Mouse (Mus musculus): ENCODE data around the gene Tpcn2.

Gene Tpcn2

DNA sequence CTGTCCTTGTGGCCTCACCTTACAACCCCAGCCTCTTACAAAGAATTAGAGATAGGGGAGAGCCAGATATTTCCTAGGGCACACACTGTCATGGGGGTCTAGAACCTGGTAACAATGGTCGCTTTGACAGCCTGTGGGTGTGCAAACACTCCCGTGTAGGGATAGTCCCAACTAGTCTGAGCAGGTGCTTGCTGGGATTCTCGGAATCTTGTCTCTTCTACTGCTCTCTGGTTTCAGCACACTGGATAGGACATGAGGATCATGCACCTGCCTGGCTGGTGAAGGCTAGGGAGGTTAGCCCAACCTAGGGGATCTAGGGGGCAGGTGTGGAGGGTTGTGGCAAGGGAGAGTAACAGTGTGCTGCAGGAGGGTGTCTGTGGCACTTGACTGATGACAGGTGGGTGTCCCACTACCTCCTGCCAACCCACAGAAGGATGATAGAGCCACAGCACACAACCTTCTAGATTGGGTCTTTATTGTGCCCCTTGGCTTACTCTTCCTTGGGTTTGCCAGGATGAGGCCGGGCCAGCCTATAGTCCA lies 78.4 kb downstream of the Tpcn2 start:
- no peak for DNase-seq (ENCODE audit: low spot score)

DNA sequence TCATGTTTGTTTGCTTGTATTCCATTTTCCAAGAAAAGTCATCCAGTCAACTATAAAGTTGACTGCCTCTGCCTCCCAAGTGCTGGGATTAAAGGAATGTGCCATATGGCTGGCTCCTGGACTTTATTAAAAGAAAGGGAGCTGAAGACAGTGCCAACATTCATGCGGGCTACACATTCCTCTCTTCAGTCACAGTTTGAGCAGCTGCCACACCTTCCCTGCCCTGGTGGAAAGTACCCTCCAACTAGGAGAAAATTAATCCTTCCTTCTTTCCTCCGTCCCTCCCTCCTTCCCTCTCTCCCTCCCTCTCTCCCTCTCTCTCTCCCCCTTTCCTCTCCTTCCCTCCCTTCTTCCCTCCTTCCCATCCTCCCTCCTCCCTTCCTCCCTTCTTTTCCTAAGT lies 84.1 kb downstream of the Tpcn2 start:
- DNase-seq (ENCODE audit: low spot score), result no peak

DNA sequence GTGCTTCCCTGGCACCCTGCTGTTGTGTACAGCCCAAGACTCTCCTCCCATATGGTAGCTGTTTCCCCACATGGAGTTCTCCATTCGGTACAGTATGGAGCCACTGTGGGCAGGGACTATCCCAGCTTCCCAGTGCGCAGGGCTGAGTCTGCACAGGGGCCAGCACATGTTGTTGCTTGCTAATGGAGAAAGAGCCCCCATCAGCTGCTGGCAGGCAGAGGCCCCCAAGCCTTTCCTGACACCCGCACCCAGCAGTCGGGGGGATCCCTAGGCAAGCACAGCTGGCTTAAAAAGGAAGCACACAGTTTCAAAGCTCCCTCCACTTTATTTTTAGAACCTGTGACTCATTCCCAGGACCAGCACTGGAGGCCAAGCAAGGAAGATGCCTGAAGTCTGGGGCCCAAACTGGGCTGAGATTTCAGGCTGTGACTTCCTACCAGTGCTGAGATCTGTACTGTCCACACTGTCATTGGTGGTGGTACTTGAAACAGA lies 85.5 kb downstream of the Tpcn2 start:
- no peak for DNase-seq (ENCODE audit: low spot score)

DNA sequence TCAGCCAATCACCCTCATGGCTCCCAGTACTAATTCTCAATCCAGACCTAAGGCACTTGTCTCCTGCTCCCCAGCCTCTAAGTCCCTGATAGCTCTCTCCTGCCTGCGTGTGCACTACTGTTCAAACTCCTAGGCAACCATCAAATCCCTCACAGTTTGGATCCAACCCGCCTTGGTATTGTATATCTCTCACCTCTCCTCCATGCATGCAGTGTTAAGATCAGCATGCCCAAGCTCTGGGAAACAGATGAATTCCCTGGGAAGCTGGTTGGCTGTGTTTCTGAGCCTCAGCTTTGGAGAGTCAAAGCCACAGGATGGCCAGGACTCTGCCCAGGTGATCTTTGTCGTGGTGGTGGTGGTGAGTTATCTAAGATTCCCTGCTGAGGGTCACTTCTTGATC lies 86.1 kb downstream of the Tpcn2 start:
- DNase-seq (ENCODE audit: low spot score), result no peak

DNA sequence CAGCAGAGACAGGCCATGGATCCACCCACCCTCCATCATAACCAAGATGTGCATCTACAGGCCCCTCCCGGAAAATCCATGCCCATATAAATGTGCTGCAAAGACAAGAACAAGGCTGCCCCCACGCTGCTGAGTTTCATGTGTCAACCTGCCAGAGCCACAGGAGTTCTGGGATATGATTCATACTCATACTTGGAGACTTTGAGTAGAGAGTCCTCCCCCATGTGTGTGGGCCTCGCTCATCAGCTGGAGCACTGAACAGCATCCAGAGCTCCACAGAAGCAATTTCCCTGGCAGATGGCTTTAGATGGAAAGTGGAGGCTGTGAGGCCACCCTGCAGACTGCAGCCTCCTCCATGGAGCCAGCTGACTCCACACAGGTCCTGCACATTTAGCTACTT lies 86.8 kb downstream of the Tpcn2 start:
- no peak for DNase-seq (ENCODE audit: low spot score)

DNA sequence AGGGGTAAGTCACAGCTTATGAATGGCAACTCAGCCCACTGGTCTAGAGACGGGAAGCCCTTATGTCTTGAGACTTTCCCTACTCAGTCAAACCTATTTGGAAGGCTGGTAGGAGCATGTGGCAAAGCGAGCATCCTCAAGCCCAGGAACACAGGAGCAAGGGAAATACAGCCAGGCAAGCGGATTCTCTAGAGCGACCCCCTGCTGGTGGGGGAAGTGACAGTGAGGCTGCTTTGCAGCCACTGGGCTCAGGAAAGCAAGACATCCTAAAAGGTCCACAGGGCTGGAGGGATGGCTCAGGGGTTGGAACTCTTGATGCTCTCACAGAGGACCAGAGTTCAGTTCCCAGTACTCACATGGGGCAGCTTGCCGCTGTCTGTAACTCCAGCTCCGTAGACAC lies 87.5 kb downstream of the Tpcn2 start:
- DNase-seq (ENCODE audit: low spot score), result no peak

DNA sequence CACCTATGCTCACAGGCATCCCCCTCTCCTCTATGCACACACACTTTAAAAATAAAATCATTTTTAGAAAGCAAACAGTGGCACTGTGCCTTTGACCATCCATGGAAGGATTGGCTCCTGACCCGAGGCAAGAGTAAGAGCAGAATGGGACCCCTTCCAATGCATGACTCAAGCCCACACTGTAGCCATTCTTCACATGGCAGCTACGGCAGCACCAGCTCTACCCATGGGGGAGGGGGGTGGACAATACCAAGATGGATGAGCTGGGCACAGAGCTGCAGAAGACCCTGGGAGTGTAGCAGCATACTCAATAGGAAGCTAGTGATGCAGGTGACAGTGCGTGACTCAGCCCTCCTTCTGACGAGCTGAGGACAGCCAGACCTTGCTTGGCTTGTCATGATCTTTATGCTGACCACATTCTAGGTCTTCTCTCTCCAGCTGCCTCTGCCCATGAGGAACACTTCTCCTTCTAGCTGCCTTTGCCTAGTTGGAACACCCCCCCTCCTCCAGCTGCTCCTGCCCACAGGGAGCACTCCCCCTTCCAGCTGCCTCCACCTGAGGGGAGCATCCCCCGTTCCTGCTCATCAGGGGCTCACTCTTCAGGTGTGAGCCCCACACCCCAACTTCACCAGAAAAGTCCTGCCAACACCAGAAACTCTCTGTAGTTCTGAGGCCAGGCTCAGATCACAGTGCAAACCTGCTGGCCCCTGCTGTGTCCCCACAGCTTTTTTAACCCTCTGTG lies 88.5 kb downstream of the Tpcn2 start:
- DNase-seq (ENCODE audit: low spot score), result no peak

DNA sequence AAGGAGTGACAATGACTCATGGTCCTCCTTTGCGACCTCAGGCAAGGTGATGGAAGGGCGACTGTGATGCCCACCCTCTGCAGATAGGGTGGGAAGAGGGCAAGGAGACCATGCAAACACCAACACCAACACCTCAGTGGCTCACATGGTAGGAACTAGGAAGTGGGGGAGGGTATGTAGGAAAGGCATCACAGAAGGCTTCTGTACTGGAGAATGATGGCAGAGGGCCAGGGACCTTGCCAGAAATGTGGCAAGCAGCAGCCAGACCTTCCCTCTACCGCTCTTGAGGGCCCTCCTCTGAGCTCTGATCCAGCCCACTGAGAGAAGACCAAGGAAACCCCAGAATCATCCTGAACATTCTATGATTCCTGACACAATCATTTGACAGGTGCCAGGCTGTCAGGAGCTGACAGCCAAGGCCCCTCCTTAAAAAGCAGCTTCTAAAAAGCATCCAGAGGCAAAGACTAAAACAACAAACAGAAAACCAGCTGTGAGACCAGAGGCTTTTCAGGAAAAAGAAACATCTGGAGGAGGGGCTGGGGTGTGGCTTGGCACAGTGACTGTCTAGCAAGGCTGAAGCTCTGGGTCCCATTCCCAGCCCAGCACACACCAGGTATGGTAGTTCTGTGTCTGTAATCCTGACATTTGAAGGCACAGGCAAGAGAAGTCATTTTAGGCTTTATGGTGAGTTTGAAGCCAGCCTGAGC lies 89.2 kb downstream of the Tpcn2 start:
- no peak for DNase-seq (ENCODE audit: low spot score)

DNA sequence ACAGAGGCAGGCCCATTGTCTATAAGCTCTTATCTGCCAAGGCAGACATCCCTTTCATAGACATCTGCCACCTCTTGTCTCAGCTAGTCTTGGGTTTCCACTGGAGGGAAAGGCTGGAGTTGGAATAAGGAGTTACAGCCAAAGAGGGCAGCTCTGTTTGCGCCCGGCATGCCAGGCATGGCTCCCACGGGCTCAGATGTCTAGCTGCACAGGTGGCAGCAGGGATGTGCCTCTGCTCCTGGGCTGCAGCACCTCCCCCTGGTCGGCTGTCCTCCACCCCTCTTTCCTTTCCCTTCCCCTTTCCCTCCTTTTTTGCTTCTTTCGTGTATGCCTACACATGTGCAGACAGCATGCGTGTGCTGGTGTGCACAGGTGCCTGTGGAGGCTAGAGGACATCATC lies 91.0 kb downstream of the Tpcn2 start:
- DNase-seq (ENCODE audit: low spot score), result no peak

DNA sequence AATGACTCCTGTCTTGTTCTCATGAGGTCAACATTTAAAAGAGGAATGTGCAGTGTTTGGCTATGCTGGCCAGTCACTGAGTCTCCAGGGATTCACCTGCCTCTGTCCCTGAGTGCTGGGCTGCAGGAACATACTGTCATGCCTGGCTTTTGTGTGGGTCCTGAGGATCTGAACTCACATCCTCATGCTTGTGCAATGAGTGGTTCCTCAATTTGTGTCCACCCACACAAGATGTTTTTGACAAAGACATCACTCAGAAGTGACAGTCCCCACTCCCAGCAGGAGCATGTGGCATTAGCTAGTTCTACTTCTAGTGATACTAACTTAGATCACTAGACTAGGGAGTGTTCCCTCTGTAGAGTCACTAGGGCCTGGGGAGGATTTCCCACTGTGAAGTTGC lies 93.3 kb downstream of the Tpcn2 start:
- DNase-seq (ENCODE audit: low spot score), result no peak

DNA sequence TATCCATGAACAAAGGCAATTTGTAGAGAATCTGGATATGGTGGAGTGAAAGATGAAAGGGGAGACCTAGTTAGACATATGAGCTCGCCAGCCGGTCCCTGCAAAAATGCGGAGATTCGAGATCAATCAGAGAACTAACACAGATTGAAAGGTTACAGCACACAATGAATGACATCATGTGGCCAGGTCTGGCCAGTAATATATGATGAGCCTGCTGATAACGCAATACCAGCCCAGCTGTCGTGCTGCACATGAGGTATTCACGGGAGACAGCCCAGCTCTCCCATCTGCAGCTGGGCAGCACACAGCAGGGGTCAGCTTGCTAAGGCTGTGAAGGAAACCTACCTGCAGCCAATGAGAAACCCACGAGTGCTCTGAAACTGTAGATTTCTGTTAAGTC lies 94.5 kb downstream of the Tpcn2 start:
- DNase-seq (ENCODE audit: low spot score), result peak; percentile 22

DNA sequence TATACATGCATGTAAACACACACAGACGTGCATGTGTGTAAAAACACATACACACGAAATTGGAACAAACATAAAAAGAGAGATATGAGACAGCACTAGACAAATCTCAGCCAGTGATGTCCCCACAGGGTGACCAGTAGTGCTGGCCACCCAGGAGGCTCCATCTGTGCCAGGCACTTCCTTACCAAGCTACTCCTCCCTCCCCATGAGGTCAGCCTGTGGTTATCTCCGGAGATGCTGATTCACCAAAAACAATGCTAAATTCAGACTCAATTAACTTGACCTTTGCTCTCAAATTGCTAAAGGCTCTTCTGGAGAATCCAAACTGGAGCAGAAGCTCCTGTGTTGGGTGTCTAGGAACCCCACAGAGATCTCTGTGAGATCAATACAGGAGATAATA lies 96.0 kb downstream of the Tpcn2 start:
- DNase-seq (ENCODE audit: low spot score), result no peak

DNA sequence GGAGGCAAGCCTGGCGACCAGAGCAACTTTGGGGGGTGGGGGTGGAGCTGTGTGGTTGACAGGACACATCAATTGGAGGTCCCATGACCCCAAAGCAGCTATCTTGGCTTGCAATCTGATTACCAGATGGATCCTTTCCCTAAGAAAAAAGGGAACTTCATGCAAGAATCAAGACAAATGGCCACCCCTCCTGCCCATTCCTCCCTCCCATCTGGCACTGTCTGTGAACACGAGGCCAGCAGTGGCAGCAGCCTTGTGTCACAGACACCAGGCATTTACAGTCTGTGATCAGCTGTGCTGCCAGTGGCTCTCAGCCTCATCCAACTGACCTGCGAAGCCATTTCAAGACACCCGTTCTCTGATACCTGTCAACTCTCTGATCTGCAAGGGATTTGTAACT lies 101.4 kb downstream of the Tpcn2 start:
- DNase-seq (ENCODE audit: low spot score), result peak; percentile 27

DNA sequence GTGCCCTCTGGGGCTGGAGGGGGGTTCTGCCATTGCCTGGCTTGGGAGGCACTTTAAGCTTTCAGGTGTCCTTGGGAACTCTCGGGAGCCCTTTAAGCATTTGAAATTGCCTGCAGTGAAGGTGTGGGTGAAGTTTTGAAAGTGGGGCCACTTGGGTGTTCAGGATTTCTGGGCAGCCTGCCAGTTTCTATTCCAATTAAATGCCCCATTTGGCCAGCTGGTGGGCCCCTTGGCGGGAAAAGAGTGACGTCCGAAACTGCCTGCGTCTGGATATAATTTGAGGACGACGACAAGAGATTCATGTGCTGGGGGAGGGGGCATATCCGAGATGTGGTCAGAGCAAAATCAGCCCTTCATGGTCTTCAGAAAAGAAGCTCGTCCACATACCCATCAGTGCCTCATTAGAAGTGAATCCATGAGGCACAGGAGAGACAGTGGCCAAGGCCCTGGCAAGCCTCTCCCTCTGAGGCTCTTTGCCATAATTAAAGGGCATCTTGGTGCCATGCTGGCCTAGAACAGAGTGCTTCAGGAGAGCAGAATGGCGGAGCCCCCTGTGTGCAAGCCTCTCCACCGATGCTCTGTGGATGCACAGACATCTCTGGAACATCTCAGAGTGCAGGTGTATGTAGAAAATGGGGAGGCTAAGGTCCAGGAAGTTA lies 102.3 kb downstream of the Tpcn2 start:
- peak; percentile 30 for DNase-seq (ENCODE audit: low spot score)

DNA sequence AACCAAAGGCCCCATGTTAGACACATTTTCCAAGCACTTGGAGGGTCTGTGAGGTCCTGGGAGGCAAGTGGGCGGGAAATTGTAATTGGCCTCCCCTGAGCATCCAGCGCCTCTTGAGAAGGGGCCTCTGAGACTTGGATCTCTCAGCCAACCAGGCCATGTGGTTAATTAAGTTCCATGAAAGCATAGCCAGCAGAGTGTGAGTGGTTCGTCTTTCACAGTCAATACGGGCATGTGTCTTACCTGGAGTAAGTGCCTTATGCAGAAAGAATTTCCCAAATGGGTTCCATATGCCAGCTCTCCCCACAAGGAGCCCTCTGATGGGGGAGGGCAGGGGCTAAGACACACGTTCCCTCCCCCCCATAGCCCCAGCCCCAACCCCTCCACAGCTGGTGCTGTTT lies 104.1 kb downstream of the Tpcn2 start:
- DNase-seq (ENCODE audit: low spot score), result peak; percentile 67

DNA sequence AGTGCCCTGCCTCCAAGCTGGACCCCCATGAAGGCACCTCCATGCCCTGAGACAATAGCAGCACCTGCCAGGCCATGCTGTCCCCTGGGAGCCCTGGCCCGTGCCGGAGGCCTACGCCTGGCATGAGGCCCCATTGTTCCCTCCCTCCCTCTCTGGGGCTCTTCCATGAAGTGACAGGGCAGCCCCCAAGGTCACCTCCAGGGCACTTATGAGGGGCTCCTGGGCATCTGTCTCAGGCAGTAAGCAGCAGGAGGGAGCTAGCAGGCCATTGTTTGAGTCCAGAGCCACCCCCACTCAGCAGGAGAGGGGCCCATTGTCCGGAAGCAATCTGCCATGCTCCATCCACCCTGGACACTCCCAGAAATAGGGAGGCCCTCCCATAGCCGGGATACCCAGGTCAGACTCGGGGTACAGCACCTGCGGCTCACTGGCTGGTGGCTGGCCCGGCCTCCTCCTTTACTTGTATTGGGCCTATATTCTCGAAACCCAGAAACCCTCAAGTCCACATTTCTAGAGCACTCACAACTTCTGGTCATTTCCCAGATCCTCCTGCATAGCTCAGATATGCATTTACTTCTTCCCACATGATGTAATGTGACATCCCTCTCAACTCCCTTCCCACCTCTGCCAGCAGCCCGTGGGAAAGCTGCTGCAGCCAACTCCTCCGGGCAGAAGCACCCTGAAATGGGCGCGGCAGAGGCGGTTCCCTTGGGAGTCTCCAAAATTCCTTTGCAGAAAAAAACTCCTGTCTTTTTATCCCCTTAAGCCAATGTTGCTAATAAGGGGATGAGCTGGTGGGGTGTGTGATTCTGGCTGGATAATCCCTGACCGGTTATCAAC lies 106.8 kb downstream of the Tpcn2 start:
- DNase-seq (ENCODE audit: low spot score), result peak; percentile 33

DNA sequence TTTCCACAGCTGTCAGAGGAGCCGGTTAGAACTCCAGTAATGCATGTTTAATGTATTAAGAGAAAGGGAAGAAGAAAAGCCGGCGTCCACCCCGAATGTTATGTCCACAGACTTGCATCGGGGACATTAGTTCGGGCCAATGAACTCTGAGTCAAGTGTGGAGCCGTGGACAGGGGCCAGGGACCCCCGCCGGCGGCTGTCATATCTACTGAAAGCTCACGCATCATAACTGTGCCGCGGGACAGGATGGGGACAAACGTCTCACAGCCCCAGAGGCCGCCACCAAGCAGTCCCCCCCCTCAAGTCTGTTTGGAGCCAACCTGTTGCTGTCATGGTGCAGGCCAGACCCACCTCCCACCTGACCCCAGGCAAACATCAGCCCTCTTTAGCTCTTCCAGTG lies 110.2 kb downstream of the Tpcn2 start:
- no peak for DNase-seq (ENCODE audit: low spot score)

DNA sequence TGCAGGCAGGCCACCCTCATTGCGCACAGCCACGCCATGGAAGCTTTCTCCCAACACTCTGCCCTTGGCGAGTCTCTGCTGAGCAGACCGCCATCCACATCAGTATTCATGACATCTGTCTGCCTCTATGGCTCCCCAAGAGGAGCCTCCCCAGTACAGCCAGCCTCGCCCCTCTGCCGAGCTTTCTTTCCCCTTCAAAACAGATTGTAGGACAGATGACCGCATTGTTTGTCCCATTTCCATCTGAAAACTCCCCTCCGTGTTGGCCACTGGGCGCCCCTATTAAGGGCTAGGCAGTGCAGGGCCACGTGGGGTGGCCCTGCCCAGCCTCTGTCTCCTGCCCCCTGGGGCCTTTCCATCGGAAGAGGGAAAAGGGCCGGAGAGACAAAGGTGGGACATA lies 110.7 kb downstream of the Tpcn2 start:
- DNase-seq (ENCODE audit: low spot score), result peak; percentile 70

DNA sequence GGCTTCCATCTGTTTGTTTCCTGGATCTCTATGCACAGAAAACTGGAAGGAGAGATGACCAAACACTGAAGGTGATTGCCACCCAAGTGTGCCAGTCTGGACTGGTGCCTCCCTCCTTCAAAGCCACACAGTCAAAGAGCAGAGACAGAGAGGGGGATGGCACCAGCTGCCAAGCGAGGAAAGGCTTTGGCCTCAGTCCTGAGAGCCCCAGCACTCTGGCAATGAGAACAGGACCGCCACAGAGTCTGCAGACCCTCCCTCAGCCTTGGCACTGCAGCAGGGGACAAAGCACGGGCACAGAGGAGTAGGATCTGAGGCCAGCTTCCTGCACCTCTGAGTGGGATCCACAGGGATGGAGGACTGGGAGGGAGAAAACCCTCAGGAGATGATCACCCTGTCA lies 114.1 kb downstream of the Tpcn2 start:
- no peak for DNase-seq (ENCODE audit: low spot score)

DNA sequence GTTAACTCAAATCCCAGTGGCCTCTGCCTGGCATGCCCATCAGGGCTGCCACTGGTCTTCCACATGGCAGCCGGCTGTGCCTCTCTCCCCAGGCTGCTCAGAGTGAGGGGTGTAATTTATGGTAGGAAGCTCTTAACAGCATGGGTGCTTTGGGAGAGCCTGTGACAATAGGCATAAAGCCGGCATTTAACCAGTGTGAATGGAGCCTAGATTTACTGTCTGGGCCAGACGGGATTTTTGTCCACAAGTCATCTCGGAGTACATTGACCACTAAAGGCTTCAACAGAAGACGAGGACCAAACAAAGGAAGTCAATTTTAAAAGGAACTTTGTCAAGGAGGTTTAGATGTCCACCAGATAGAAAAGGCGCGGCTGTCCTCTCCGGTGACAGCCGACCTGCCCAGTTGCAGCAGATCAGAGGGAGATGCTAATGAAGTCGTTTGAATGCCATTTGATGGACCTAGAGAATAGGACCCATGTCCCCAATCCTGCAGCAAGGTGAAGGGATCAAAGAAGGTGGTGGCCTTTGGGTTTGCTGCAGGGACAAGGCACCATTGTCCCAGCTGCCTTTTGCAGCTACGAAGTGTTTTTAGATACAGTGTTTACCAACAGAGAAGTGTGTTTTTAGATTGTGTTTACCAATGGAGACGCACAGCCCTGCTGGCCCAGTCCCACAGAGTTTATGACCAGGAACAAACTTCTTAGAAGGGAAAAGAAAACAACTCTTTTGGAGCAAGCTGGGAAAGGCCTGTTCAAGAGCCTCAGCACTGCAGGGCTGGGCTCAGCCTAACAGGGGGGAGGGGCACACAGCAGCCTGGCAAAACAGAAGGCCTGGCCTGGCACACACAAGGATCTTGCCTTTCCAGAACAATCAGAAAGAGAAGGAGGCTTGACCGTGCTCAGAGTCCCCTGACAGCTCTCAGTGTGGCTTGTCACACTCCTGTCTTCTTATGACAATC lies 124.2 kb downstream of the Tpcn2 start:
- peak; percentile 75 for DNase-seq (ENCODE audit: low spot score)

DNA sequence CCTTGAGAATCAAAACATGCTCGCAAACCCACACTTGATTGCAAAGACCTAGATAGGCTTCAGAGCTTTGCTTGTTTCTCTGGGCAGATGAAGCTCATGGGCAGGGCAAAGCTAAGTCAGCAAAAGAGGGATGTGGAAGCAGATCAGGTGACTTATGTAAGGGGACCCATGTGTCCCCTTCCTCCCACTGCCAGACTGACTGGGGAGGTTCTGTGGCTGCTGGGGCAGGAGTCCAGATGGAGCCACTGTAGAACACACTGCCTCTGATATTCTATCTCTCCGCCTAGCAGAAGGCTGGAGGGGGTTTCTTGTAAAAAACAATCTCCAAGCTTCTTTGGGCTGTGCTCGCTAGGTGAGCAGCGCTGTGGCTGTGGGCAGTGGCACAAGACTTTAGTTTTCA lies 128.1 kb downstream of the Tpcn2 start:
- no peak for DNase-seq (ENCODE audit: low spot score)

All from embryo, embryonic 10.5 days (tissue).